Mouse (Mus musculus) hindbrain, embryonic 10.5 days (tissue): ENCODE measurements around the gene Tmem229b. TPM values are rescaled to one million over a fixed set of nuclear protein-coding genes. Genes with fewer than 3 reads are reported as not detected.

Experiments used
- DNase-seq: peaks from one replicate; pipeline ENCODE4 v3.0.0-alpha.2; 2017; ENCODE audit warnings: low spot score
- H3K27ac ChIP-seq: fragments of 300-500 bp; sonication (generic); 2 replicates; pipeline ENCODE4 v1.5.1; 2016; ENCODE audit warnings: mild to moderate bottlenecking, moderate library complexity
- H3K27me3 ChIP-seq: fragments of 300-500 bp; sonication (generic); 2 replicates; pipeline ENCODE4 v1.6.1; 2016; ENCODE audit warnings: mild to moderate bottlenecking; ENCODE audit not compliant: poor library complexity, insufficient read depth, severe bottlenecking
- H3K36me3 ChIP-seq: fragments of 300-500 bp; sonication (generic); 2 replicates; pipeline ENCODE4 v1.6.1; 2016; ENCODE audit warnings: mild to moderate bottlenecking, moderate library complexity
- H3K4me1 ChIP-seq: fragments of 300-500 bp; sonication (generic); replicated peaks from 2 replicates; pipeline ENCODE4 v1.6.1; 2016; ENCODE audit warnings: mild to moderate bottlenecking
- H3K4me3 ChIP-seq: fragments of 300-500 bp; sonication (generic); 2 replicates; pipeline ENCODE4 v1.5.1; 2016; ENCODE audit warnings: mild to moderate bottlenecking, moderate library complexity
- H3K9me3 ChIP-seq: fragments of 300-500 bp; sonication (generic); 2 replicates; pipeline ENCODE4 v1.6.1; 2016; ENCODE audit warnings: mild to moderate bottlenecking, moderate library complexity
- WGBS: fragments of 180-500 bp; shearing (Covaris S2); methylation state at CpG from one replicate; pipeline ENCODE4 v1.1.7; 2016; 5-methylcytosine and 5-hydroxymethylcytosine counted together
- polyA plus RNA-seq: library from polyadenylated mRNA; unstranded; fragments of >200 nt; fragmentation: Nextera tagmentation; extraction: Ambion mirVana; gene quantifications from 2 replicates; pipeline ENCODE4 v1.2.1, GENCODE M21; 2016

The Tmem229b gene
- 4.5 and 7.3 TPM in 2 replicates for polyA plus RNA-seq

DNA sequence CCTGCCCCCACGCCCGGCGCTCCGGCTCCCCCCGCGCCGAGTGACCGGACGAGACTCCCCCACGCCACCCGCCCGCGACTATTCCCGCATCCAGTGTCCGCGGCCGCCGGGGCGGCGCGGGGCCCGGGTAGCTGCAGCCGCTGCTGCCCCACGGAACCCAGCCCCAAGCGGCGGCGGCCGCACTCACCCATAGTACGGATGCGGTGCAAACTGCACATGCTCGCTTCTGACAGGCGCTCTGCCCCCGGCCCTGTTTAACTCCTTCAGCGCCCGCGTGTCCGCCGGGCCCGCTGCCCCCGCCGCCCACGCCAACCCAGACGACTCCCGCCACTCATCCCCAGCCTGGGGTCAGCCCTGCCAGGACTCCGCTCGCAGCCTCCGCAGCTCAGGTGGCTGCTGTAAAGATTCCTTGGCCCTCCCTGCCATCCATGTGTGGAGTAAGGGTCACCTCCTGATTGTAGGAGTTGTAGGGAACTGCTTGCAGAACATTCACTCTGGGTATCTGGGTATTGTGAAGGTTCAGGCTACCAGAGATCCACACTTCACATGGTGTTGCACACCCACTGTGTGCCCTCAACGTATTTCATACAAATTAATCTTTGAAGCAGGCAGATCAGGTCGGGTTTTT is at the start of gene Tmem229b:
TSS of gene Tmem229b (minus strand) at position 502 of the 628 bp plus-strand sequence.
- H3K36me3 ChIP-seq: no peaks in the 10 kb centered on the region
- peak within 1 kb of the TSS; percentile 87 for H3K27ac ChIP-seq
- 2% methylated on average over 49 of the region's 49 CpGs for WGBS
- H3K27me3 ChIP-seq: peaks cover 36% of the 10 kb centered on the region
- H3K4me1 ChIP-seq: peaks cover 12% of the 10 kb centered on the region
- peak within 1 kb of the TSS; percentile 82 for H3K4me3 ChIP-seq
- DNase-seq: peak; percentile 80
- no peaks in the 10 kb centered on the region for H3K9me3 ChIP-seq

DNA sequence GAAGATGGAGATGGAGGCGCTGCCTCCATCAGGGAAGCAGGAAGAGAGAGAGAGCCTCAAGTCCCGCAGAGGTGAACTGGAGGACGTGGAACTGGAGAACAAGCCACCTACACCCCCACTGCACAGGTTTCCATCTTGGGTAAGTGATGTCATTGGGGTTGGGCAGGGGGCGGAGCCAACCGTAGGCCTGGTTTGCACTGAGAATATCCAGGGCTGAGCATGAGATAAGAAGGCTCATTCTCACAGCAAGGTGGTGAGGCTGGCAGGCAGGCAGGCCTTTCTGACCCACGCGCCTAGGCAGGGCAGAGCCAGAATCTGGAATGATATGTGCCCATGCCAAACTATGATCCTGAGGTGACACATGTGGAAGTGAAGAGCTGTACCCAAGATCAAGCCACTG is 47.8 kb upstream of the Tmem229b start:
- H3K27me3 ChIP-seq: no peaks in the 10 kb centered on the region
- H3K4me3 ChIP-seq: no peak overlapping the region
- peaks cover 56% of the 10 kb centered on the region for H3K36me3 ChIP-seq
- H3K9me3 ChIP-seq: no peaks in the 10 kb centered on the region
- no peak for DNase-seq
- WGBS: 89% methylated on average over 7 of the region's 7 CpGs
- no peak overlapping the region for H3K27ac ChIP-seq
- H3K4me1 ChIP-seq: no peaks in the 10 kb centered on the region

DNA sequence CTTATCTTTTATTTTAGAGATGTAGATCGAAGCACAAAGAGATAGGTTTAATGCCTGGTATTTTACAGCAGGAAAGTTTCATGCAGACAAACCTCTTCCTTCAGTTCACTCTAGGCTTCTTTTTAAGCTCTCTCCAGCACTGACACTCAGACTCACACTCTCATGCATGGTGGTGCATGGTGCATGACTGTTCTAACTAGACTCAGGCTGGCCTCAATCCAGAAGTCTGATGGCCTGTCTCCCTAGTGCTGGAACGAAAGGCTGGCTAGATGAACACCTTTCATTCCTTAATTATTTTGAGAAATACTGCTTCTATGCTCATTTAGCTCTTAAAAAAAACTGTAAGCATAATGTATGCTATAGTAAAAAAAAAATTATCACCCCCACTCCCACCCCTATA is 44.6 kb upstream of the Tmem229b start:
- no peaks in the 10 kb centered on the region for H3K9me3 ChIP-seq
- DNase-seq: no peak
- H3K4me1 ChIP-seq: no peaks in the 10 kb centered on the region
- H3K4me3 ChIP-seq: no peak overlapping the region
- WGBS: 93% methylated on average over 2 of the region's 2 CpGs
- H3K27ac ChIP-seq: no peak overlapping the region
- peaks cover 57% of the 10 kb centered on the region for H3K36me3 ChIP-seq
- H3K27me3 ChIP-seq: no peaks in the 10 kb centered on the region

DNA sequence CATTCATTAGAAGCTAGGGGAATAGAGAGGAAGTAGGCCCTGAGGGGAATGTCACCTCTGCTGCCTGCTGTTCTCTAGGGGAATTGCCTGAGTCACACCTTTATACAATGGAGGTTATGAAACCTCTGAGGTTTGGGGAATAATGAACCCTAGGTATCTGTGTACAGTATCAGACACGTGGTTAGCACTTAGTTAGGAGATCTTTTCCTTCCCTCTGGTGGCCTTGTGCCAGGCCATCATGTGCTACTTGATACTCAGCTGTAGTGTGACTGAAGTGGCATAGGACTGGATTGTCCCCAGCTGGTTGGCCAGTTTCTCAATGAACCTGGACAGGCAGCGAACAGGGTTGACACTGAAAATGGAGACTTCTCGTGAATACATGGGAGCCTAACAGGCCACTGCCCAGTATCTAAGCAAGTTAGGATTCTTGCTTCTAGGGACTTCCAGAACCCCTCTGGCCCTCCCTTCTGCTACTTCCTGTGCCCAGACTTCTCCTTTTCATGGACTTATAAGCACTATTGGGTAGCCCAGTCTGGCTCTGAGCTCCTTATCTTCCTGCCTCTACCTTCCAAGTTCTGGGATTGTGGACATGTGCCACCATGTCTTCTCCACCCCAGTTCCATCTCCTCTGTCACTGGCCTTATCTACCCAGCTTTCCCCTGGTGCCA is 43.3 kb upstream of the Tmem229b start:
- DNase-seq: no peak
- Histone ChIP-seq H3K27ac (no peak overlapping the region), H3K9me3 (no peaks in the 10 kb centered on the region), H3K4me1 (no peaks in the 10 kb centered on the region), H3K4me3 (no peak overlapping the region), H3K27me3 (no peaks in the 10 kb centered on the region), H3K36me3 (peaks cover 55% of the 10 kb centered on the region)
- WGBS: 85% methylated on average over 3 of the region's 3 CpGs

DNA sequence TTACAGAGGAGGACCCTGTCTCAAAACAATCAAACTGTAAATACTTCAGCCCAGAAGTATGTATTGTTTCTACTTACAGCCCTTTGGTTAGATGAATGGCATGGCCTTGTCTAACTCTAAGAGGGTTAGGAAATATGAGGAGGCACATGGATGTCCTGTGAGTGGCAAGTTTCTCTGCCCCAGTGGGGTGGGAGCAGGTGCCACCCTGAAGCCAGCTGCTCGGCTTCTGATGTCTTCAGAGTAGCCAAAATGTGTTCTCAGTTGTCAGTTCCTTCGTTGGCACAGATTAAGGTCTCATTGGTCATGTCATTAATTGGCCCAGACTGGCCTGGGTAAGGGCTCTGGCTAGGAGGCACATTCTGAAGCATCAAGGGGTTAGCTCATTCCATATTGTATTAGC is 42.4 kb upstream of the Tmem229b start:
- Histone ChIP-seq H3K4me1 (no peaks in the 10 kb centered on the region), H3K9me3 (no peaks in the 10 kb centered on the region), H3K27ac (no peak overlapping the region), H3K4me3 (no peak overlapping the region), H3K27me3 (no peaks in the 10 kb centered on the region), H3K36me3 (peaks cover 56% of the 10 kb centered on the region)
- WGBS: 80% methylated on average over 2 of the region's 2 CpGs
- no peak for DNase-seq

DNA sequence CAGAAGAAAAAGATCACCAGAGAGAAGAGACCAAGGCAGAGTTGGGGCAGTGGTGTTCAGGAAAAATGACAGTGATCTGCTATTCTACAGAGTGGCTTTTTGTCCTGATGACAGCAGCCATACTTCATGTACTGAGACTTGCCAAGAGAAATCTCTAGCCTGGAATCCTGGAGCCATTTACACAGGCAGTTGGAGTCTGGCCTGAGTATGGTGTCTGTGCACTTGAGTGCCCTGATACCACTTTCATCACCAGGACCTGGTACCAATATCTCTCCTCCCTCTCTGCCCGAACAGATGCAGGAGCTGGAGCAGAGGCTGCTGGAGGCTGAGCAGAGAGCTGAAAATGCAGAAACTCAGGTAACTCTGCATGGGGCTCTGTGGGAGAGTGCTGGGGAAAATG is 41.5 kb upstream of the Tmem229b start:
- 83% methylated on average over 1 of the region's 1 CpGs for WGBS
- Histone ChIP-seq H3K9me3 (no peaks in the 10 kb centered on the region), H3K36me3 (peaks cover 51% of the 10 kb centered on the region), H3K27me3 (no peaks in the 10 kb centered on the region), H3K4me3 (no peak overlapping the region), H3K27ac (no peak overlapping the region), H3K4me1 (no peaks in the 10 kb centered on the region)
- no peak for DNase-seq

DNA sequence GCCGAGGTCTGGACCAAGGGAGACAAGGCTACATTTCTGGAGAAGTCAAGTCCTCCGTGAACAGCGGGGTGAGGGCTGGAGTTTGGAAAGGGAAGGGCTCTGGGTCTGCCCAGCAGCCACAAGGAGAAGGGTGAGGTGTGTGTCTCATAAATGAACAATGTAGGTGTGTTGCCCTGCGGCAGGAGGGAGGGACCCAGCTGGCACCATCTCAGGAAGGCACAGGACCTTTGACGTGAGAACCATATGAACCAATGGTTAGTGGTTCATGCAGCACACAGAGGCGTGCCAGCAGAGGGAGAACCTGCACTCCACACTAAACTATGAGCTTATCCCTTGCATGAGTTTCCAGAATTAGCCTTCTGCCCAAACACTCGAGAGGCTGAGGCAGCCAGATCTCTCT is 39.8 kb upstream of the Tmem229b start:
- no peak for DNase-seq
- H3K4me3 ChIP-seq: no peak overlapping the region
- H3K4me1 ChIP-seq: no peaks in the 10 kb centered on the region
- H3K36me3 ChIP-seq: peaks cover 41% of the 10 kb centered on the region
- H3K27me3 ChIP-seq: no peaks in the 10 kb centered on the region
- 91% methylated on average over 7 of the region's 7 CpGs for WGBS
- no peaks in the 10 kb centered on the region for H3K9me3 ChIP-seq
- H3K27ac ChIP-seq: no peak overlapping the region

DNA sequence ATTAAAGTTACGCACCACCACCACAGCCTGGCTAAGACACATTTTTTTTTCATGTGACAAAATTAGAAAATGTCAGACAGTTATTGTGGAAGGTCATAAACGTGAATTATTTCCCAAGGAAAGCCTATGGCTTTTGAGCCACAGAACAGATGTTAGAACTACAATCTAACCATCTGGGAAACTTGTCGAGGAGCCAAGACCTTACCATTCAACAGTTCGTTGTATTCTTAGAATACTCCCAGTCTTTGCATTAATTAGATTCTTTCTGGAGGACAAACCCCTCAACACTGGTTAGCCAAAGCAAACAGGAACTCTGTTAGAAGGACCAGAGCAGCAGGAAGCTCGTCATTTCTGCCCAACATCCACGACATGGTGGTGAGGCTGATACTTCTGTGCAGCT is 38.7 kb upstream of the Tmem229b start:
- no peak overlapping the region for H3K4me3 ChIP-seq
- no peak overlapping the region for H3K27ac ChIP-seq
- no peaks in the 10 kb centered on the region for H3K4me1 ChIP-seq
- DNase-seq: no peak
- peaks cover 49% of the 10 kb centered on the region for H3K36me3 ChIP-seq
- WGBS: 86% methylated on average over 6 of the region's 6 CpGs
- H3K9me3 ChIP-seq: no peaks in the 10 kb centered on the region
- no peaks in the 10 kb centered on the region for H3K27me3 ChIP-seq

DNA sequence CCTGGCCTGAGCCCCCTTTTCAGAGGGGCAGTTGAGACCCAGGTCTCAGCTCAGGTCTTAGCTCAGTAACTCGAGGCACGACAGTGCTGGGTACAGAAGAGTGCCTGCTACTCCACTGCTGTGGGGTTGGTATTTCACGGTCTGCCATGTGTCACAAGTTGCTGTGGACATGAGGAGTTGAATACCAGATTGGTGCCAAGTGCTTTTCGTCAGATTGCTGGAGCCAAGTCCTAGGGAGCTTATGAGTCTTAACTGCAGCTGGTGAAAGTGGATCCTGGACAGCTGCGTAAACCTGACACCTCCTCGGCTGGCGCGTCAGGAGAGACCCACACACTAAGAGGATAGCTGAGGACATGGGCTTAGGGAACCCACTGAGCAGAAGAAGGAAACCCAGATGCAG is 37.2 kb upstream of the Tmem229b start:
- Histone ChIP-seq H3K9me3 (no peaks in the 10 kb centered on the region), H3K36me3 (peaks cover 45% of the 10 kb centered on the region), H3K27me3 (no peaks in the 10 kb centered on the region), H3K4me3 (no peak overlapping the region), H3K27ac (no peak overlapping the region), H3K4me1 (no peaks in the 10 kb centered on the region)
- DNase-seq: no peak
- 78% methylated on average over 8 of the region's 8 CpGs for WGBS

DNA sequence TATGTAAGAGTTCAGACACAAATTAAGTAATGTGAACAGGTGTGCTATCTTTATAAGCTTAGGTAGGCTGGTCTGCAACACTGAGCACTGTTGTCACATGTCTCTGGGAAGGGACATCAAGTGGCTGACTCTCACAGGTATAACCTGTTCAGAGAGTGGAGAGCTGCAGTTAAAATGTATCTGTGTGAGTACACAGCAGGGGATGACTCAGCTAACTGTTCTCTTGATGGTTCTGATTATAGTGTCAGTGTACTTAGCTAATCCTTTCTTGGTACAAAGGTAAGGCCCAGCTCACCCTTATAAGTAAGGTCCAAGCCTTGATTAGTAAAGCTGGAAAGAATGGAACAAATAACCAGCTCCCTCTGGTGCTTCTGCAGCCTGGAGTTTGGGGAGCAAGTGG is 34.0 kb upstream of the Tmem229b start:
- Histone ChIP-seq H3K36me3 (peaks cover 40% of the 10 kb centered on the region), H3K9me3 (no peaks in the 10 kb centered on the region), H3K4me1 (no peaks in the 10 kb centered on the region), H3K4me3 (no peak overlapping the region), H3K27me3 (no peaks in the 10 kb centered on the region), H3K27ac (no peak overlapping the region)
- no peak for DNase-seq

DNA sequence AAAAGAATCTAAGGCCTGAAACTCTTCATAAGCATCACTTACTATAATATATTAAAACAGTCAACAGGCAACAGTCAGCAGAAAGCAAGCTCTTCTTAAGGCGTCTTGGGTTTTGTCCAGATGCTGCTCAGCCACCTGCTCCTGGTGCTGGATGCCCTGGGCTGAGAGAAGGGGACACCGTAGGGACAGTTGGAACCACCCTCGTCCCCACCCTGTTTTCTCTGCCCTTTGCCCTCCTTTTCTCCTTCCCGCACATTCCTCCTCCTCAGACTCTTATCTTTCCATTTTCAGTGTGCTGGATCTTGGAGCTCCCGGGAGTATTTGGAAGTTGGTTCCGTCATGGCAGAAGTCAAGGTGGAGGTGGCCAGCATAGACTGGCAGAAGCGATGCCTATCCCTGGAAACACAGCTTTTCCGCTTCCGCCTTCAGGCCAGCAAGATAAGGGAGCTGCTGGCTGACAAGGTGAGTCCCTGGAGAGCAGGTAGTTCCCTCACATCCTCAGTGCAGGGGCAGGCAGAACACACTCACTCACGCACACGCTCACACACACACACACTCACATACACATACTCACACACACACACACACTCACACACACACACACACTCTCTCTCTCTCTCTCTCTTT is 32.9 kb upstream of the Tmem229b start:
- peaks cover 6% of the 10 kb centered on the region for H3K4me1 ChIP-seq
- H3K27me3 ChIP-seq: no peaks in the 10 kb centered on the region
- no peak overlapping the region for H3K27ac ChIP-seq
- 88% methylated on average over 11 of the region's 11 CpGs for WGBS
- H3K4me3 ChIP-seq: no peak overlapping the region
- no peaks in the 10 kb centered on the region for H3K9me3 ChIP-seq
- H3K36me3 ChIP-seq: peaks cover 33% of the 10 kb centered on the region
- DNase-seq: no peak

DNA sequence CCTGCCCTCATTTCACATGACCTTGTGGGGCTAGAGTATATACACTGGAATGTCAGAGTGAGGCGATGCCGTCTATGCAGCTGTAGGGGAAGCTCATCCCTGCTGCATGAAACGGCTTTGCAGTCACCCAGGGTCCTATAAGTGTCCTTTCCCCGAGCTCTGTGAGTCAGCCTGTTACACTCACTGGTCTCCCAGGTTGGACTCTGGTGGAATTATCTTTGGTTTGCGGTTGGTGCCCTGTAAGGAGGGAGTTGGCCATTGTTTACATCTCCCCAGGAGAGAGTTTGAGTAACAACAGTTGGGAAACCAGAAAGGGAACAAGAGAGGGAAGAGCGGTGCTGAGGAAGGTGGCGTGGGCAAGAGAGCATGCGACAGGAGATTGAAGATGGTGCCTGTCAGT is 32.3 kb upstream of the Tmem229b start:
- Histone ChIP-seq H3K4me1 (peaks cover 13% of the 10 kb centered on the region), H3K4me3 (no peak overlapping the region), H3K36me3 (peaks cover 27% of the 10 kb centered on the region), H3K9me3 (no peaks in the 10 kb centered on the region), H3K27me3 (no peaks in the 10 kb centered on the region), H3K27ac (no peak overlapping the region)
- no peak for DNase-seq
- 63% methylated on average over 8 of the region's 8 CpGs for WGBS

DNA sequence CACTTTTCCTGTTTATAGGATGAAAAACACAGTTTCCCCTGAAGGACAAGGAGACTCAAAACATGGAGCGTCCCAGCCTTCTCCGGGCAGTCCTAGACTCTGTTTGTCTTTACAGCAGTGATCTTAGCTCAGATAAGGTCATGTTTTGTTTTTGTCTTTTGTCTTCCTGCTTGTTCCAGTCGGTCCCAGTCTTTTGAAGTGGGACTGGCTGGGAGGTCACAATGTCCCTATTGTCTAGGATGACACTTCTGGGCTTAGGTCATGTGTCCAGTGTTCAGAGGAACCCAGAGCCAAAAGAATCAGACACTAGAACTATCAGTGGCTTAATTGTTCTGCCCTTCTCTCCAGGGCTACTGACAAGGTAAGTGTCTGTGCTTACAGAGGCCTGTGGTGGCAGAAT is 27.9 kb upstream of the Tmem229b start:
- Histone ChIP-seq H3K36me3 (peaks cover 2% of the 10 kb centered on the region), H3K27ac (peak overlapping the region; percentile 29; the same call in 1 of the 2 replicates), H3K4me1 (peaks cover 16% of the 10 kb centered on the region), H3K9me3 (no peaks in the 10 kb centered on the region), H3K27me3 (peaks cover 6% of the 10 kb centered on the region; the same call in 1 of the 2 replicates), H3K4me3 (no peak overlapping the region)
- 11% methylated on average over 3 of the region's 3 CpGs for WGBS
- DNase-seq: no peak
